Mouse (Mus musculus) CD8-positive naive resting alpha-beta T cell, adult 2 months (primary cell): Measurements from ENCODE around the gene Slc5a10.

ENCODE experiments used
- DNase-seq, 2 experiments: peaks; one replicate each; pipeline ENCODE4 v3.0.0; 2022; ENCODE audit warnings: low read depth in 2 of 2, low spot score in 2 of 2

Slc5a10 gene

DNA sequence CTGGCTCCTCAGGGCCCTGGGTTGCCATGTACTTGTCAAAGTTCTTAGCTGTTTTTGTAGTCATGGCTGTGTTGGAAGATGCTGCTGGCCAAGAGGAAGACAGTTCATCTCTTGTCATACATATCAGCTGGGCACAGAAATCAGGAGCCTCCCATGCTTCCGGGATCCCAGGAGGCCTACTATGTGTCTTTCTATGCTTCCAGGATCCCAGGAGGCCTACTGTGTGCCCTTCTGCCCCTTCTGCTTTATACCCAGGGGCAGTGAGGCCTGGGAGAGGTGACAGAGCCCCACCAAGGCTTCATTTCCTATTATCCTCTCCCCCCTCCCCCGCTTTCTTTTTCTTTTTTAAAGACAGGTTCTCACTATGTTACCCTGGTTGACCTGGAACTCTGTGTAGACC lies 15.0 kb downstream of the Slc5a10 start:
- no peak for DNase-seq

DNA sequence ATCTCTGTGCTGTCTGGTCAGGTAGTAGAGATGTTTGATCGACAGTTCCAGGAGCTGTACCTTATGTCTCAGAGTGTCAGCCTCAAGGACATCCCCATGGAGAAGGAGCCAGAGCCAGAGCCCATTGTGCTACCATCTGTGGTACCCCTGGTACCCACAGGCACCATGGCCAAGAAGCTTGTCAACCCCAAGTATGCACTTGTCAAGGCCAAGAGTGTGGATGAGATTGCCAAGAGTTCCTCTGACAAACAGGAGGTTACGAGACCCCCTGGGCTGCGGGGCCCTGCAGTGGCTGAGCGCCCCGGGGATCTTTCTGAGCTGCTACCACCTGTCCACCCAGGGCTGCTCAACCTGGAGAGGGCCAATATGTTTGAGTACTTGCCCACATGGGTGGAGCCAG lies 18.1 kb downstream of the Slc5a10 start:
- no peak for DNase-seq

DNA sequence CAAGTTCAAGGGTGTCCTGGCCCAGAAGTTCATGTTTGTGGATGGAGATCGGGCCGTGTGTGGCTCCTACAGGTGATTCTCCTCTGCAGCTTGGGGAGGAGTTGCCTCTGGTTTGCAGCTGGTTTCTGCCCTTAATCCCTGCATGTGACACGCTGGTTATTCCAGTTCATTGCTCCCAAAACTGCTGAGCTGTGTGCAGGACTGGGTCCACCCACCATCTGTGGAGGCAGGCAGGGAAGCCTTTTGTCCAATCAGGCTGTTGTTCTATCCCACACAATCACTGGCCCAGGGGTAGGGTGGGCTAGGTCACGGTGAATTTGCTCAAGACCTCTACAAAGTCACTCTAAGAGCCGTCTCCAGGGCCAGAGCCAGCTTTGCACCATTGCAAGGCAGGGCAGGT lies 18.9 kb downstream of the Slc5a10 start:
- DNase-seq = no peak

DNA sequence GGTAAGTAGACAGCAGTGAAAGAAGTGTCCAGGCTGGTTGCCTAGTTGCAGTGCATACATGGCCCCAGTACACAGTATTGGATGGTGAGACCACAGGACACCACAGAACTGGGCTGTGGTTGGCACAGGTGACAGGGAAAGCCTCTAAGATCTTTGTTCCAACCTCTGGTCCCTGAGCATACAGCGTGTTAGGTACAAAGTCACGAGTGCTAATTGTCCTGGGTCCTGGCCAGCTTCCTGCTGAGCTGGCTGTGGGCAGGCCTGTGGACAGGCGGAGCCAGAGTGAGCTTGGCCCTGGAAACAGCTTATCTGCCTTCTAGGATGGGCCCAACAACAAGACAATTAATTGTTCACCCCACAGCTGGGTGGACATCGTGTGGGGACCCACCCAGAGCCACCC lies 20.7 kb downstream of the Slc5a10 start:
- DNase-seq = no peak

DNA sequence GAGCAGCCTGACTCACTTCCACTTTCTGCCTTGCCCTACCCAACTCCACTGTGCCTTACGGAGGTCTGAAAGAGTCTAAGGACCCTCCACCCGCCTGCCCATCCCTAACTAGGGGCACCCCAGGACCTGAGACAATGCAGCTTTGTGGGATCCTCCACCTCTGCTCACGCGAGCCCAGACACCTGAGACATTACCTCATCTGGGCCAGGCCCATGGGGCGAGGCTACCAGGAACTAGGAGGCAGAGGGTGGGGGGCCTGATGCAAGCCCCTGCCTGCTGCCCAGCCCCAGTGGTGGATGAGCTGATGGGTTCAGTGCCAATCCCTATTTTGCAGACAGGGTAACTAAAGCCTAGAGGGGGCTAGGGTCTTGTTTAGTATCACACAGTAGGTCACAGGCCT lies 21.2 kb downstream of the Slc5a10 start:
- no peak for DNase-seq

DNA sequence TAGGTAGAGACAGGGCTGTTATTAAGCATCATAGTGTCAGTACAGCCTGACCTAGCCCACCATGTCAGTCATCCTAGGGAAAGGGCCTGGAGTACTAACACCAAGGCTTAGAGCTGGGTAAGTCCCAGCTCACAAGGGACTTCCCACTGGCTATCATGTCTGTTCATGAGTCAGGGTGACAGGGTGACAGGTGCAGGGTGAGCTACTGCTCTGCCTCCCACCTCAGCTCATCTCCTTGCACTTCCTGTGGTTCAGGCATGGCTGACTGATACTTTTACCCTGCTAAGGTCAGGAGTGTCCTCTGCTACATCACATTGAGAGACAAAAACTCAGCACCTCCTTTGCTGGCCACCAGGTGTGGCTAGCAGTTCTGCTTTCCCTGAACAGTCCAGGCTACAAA lies 21.8 kb downstream of the Slc5a10 start:
- DNase-seq = no peak

DNA sequence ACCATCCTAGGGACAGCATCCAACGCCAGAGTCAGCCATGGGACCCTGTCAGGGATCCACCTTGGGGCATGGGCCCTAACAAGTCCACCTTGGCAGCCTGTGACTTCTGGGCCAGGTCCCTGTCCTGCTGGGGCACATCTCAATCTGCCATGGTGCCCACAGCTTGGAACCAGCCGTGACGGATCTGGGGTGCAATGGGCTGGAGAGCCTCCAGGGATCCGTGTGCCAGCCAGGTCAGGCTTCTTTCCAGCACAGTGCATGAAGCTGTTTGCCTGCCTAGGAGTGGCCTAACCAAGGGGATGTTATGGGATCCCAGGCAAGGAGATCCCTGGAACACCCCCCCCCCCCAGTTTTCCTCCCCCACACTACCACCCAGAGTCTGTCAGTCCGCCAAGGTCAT lies 27.6 kb downstream of the Slc5a10 start:
- no peak for DNase-seq

DNA sequence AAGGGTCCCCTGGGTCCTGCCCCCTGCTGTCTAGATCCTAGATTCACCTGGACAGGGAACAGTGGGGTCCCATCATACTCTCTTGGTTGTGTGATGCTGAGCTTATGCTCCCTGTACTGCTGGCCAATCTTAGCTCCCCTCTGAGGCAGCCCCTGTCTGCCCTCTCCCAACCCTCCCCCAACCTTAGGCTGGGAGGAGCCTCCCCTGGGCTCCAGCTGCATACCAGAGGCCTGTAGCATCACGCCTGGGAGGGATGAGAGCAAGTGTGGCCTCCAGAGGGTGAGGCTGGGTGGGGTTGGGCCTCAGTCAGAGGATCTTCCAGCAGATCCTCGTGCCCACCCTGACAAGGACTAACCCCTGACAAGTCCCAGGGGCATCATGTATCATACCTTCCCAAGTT lies 33.0 kb downstream of the Slc5a10 start:
- no peak for DNase-seq

DNA sequence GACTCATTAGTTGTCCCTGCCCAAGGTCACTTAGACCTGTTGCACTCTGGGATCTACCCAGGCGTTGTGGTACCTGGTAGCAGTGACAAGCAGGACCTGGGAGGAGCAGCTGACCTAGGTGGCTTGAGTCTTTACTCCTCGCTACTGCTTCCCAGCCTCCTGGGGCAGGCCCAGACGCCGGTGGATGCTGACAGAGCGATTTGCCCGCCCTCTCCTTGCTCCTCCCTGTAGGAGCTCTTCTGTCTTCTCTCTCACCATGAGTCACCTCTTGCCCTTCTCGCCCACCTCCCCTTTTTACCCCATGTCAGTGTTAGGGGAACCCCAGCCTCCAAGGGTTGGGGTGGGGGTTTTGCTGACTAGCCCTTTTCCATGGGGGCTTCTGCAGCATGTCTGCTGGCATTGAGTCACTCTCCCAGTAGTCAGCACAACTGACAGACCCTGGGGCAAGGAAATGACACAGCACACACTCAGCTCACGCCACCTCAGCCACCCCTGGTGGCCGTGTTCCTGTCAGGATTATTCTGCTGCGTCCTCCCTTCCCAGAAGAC lies 33.6 kb downstream of the Slc5a10 start:
- DNase-seq = no peak

DNA sequence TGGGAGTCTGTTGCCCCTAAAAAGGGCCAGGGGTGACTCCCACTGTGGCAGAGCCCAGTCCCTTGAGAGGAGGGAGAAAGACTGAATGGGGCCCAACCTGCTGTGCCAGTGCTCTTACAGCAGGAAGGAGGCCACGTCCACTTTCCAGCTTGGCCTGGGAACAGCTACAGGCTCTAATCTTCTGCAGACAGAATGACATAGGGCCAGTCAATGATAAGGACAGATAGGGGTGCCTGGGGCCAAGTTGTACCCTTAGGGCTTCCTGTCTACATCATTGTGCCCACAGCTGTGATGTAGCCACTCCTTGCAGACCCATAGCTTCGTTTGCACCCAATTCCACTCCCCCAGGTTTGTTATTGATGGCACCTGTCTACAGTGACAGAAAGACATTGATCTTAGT lies 34.5 kb downstream of the Slc5a10 start:
- no peak for DNase-seq

DNA sequence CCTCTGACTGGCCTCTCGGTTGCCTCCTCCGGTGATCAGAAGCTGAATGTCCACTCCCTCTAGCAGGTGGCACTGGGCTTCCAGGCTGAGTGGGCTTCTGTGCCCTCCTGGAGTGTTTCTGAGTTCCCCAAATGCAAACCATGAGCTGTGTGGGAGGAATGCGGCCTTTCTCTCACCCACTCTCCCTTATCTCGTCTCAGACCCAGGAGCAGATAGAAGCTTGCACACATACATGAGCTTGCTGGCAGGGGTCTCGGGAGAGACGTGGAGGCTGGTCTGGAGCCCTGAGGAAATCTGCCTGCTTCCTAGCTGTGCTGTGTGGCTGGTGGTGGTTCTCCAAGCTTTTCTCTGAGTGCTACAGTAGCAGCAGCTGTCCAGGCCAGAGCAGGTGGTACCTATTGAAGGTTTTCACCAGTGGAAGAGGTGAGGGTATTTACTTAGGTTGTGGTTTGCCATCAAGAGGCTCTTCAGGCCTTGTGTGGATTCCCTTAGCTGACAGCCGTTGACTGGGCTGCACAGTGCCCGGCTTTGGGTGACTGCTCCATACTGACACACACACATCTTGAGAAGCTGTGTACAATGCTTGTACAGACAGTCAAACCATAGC lies 35.4 kb downstream of the Slc5a10 start:
- no peak for DNase-seq

DNA sequence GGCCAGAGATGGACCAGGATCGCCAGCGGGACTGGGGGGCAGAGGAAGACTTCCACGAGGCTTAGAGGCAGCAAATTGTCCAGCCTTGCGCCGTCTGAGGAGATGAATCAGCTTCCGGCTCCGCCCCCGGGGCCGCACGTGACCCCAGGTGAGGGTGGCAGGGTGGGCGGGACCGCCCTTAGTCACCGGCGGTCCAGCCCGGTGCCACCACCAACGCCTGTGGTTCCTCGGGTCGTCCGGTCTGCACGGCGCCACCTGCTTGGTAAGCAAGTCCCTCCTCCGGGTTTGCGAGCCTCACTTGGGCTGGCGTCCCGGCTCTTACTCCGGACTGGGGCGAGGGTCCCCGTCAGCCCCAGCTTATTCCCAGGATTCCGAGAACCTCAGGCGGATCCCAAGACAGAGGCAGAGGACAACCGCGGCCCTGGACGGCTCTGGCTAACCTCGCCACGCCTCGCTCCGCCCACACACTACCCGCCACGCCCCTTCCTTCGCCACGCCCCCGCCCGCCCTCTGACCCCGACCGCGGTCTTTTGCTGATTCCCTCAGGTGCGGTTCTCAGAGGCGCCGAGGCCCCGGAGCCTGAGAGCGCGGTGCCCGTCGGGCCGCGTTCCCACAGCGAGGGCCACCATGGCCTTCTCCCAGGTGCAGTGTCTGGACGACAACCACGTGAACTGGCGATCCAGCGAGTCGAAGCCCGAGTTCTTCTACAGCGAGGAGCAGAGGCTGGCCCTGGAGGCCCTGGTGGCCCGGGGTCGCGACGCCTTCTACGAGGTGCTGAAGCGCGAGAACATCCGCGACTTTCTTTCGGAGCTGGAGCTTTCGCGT lies 36.5 kb downstream of the Slc5a10 start, which contains the start of gene Fam83g:
Gene Fam83g (plus strand): TSS at position 185 of the 825 bp plus-strand sequence.
- peak; percentile 37 to 63 for DNase-seq

DNA sequence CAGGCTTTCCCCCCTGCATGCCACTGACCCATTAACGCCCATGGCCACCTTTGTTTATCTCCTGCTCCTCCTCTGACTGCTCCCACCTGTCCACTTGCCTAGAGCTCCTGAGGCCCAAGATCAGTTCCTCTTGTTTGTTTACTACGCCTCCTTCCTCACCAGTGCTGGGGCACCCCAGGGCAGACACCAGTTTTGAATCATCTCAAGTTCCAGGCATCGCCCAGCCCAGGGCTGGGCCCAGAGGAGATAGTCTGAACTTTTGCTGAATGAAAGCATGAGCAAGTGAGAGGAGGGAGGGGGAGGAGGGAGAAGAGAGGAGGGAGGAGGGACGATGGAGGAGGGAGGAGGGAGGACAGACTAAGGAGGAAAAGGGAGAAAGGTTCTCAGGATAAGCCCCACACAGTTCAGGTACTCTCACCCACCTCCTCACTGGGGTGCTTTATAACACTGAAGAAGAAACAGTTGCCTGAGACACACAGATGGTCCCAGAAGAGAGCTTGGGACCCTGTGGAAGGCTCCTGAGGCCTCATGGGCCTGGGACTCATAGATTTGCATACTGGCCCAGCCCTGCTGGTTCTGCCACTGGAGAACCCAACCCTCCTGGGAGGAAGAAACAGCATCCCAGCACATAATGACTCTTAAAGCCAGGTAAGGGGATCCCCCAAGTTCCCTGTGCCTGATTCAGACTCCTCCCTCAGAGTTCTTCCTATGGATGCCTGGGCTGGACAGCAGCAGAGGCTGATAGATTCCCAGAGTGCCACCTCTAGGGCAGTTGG lies 41.3 kb downstream of the Slc5a10 start:
- DNase-seq = no peak

DNA sequence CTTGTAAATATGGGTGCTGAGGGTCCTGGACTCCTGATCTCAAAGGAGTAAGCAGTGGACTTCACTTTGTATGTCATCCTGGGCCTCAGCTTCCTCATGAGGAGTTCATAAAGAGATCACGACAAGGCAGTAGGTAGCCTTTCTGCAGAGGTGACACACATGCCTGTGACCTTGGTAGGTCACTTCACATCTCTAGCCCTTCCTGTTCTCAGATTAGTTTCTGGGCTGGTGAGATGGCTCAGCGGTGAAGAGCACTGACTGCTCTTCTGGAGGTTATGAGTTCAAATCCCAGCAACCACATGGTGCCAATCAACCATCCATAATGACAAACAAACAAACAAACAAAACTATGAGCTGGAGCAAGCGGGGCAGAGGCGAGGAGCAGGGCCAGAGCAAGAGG lies 42.9 kb downstream of the Slc5a10 start:
- no peak for DNase-seq

DNA sequence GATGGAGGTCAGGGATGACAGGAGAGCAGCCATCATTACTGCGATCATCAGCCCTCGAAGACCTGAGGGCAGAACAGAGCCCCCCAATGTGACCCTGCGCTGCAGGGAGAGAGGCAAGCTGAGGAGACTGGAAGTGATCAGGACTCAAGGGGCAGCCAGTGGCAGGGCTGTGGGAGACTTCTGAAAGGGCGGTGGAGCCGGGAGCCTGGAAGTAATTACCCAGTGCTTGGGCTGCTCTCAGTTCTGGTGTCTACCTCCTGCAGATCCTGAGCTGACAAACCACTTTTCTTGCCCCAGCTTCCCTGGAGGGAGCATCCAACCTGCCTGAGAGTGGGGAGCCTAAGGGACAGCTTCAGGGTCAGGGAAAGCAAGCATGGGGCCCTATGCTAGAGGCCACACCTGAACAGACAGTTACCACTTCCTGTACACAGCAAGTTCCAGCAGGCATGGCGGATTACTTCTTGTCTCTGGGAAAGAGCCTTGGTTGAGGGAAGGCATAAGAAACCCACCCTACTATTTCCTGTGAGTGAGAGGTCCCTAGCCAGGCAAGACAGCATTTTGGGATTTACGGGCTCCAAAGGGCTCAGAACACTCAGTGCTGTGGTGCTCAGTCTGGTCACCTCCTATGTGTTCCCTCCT lies 44.3 kb downstream of the Slc5a10 start:
- DNase-seq = no peak

DNA sequence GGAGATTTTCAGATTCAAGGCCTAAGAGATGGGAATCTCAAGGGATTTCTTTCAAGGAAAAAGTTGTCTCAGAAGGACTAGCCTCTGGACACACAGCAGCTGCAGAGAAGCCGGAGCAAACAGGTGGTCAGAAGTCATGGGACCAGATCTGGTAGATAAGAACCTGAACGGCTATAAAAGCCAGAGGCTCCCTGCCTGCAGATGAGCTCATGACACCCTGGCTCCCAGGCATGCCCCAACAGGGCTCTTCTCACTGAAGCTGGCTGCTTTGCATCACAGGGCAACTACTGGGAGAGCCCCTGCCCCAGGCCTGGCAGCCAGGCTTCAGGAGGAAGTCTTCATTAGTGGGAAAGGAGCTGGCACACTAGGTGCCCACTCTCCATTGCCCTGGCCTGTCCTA lies 45.3 kb downstream of the Slc5a10 start:
- DNase-seq = no peak

DNA sequence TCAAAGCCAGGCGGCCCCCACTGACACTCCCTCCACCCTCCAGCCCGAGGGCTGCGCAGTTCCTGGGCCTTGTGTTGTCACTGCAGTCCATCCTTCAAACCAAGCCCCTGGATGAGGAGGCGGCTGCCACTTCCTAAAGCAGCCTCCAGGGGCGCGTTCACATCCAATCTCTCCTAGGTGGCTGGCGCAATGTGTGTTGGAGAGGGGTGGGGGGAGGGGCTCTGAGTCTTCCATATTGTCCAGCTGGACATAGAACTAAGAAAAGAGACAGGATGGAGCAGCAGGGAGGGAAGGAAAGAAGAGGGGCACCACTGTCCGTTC lies 45.8 kb downstream of the Slc5a10 start:
- no peak for DNase-seq

DNA sequence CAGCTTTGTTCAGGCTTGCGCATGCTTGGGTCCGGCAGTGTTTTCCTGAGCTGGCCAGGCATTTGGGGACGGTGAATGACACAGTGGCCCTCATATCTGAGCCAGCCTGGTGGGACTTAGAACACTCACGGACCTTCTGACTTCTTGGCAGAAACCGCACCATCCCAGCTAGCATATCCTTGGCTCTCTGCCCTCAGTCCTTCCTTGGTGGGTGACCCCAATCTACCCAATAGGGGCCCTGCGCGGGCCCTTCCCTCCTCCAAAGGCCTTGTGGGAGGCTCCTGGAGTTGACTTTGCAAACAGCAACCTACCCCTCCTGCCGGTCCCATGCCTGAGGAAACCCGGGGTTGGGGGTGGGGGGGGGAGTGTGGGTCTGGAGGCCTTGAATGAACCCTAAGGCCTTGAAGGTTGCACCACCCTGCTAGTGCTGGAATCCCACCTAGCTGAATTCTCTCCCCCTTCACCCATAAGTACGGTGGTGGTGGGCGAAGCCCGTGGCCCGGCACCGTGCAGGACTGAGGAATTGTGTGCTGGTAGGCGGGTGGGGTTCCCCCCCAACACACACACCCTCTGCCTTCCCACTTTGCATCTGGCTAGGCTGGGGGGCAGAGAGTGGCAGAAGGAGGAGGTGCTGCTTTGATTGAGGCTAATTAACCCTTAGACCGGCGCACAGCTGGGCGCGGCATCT lies 46.3 kb downstream of the Slc5a10 start:
- DNase-seq = no peak

DNA sequence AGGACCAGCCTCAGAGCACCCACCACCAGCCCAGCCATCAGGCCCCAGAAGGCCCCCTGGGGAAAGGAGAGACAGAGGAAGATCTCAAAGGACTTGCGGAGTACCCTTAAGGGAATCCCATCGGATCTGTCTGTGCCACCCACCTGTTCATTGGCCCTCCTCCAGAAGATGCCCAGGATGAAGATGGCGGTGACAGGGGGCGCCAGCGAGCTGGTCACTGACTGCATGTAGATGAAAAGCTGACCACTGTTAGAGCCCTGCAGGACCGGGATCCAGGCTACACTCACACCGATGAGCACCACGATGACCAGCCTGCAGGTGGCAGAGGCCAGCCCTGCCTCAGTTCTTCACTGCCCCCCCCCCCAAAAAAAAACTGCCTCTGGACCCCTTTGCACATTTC lies 46.9 kb downstream of the Slc5a10 start:
- DNase-seq = no peak

DNA sequence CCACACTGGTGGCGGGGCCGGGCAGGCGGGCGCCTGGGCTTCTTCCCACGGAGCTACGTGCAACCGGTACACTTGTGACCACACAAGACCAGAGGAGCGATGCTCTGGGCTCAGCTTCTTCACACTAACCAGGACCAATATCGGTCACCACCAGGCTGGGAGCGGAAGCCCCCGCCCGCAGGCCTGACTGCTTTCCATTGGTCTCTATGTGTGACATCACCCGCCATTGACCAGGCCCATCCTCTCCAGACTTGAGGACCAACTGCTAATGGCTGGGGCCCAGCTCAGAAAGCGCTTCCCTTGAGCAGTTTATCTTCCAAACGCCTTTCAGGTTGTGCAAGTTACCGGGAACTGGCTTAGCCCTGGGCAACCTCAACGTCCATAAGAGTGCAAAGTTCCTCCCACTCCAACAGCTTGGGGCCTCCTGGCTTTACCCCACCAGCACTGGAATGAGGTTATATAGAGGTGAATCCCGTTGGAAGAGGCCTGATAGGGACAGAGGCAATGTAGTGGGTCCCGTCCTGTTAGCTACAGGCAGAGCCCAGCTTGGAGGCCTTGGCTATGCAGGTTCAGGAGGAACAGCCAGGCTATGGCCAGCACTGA lies 48.7 kb downstream of the Slc5a10 start:
- no peak for DNase-seq
